Mouse (Mus musculus) heart, adult 2 months (tissue): Measurements from ENCODE around the gene Kcnk10. TPM values are rescaled to one million over a fixed set of nuclear protein-coding genes. Genes with fewer than 3 reads are reported as not detected.
A peak's percentile ranks its signal among the peaks of the same experiment; 100 is the strongest.

Experiments
- DNase-seq, 2 experiments: peaks; one replicate each; pipeline ENCODE4 v3.0.0; 2021
- H3K27ac ChIP-seq: fragments of 200-600 bp; 2 replicates; pipeline ENCODE4 v1.8.1; 2022
- H3K27me3 ChIP-seq: fragments of 200-500 bp; 2 replicates; pipeline ENCODE4 v1.6.1; 2012; ENCODE audit warnings: mild to moderate bottlenecking, low read length, inconsistent platforms, mixed read lengths; ENCODE audit not compliant: control insufficient read depth, insufficient read depth
- H3K36me3 ChIP-seq: fragments of 200-500 bp; 2 replicates; pipeline ENCODE4 v1.6.1; 2012; ENCODE audit warnings: low read length, inconsistent platforms; ENCODE audit not compliant: control insufficient read depth, insufficient read depth
- H3K4me1 ChIP-seq: fragments of 200-500 bp; 2 replicates; pipeline ENCODE4 v1.6.1; 2011; ENCODE audit warnings: low read length; ENCODE audit not compliant: control insufficient read depth, insufficient read depth
- H3K4me3 ChIP-seq: fragments of 200-600 bp; 2 replicates; pipeline ENCODE4 v1.8.1; 2022
- H3K79me2 ChIP-seq: fragments of 200-500 bp; replicated peaks from 2 replicates; pipeline ENCODE4 v1.6.1; 2012; ENCODE audit warnings: mild to moderate bottlenecking, inconsistent platforms, low read length, moderate library complexity, mixed read lengths; ENCODE audit not compliant: control insufficient read depth, insufficient read depth
- H3K9ac ChIP-seq: fragments of 200-500 bp; 2 replicates; pipeline ENCODE4 v1.6.1; 2012; ENCODE audit warnings: low read depth, mild to moderate bottlenecking, control low read depth, inconsistent platforms, low read length, mixed read lengths
- CTCF ChIP-seq: fragments of 200-600 bp; IDR thresholded peaks from 2 replicates; pipeline ENCODE4 v1.8.1; 2022; ENCODE audit warnings: antibody characterized with exemption, mild to moderate bottlenecking, moderate library complexity
- EP300 ChIP-seq: fragments of 200-500 bp; IDR thresholded peaks from 2 replicates; pipeline ENCODE4 v1.6.1; 2011; ENCODE audit warnings: low read depth, low read length, control low read depth; ENCODE audit not compliant: insufficient read depth
- POLR2A ChIP-seq: fragments of 200-500 bp; IDR thresholded peaks from 2 replicates; pipeline ENCODE4 v1.6.1; 2011; ENCODE audit warnings: mild to moderate bottlenecking, low read depth, low read length, control low read depth; ENCODE audit not compliant: insufficient read depth
- WGBS: fragments of 180-500 bp; shearing (Covaris S2); methylation state at CpG from one replicate; pipeline ENCODE4 v1.1.7; 2018; 5-methylcytosine and 5-hydroxymethylcytosine counted together
- intact Hi-C: fragments of 180-260 bp; cut with DNase I; formaldehyde crosslinking; loops from one replicate; pipeline ENCODE4 v1.15.1; 2025
- polyA plus RNA-seq: library from polyadenylated mRNA; depleted of rRNA; stranded (reverse); fragments of >200 nt; gene quantifications from 2 replicates; pipeline ENCODE4 v1.2.3, GENCODE M21; 2012
- total RNA-seq, 2 experiments: library from RNA; stranded (reverse); gene quantifications; 2 replicates each; pipeline ENCODE4 v1.2.3; 2021

The Kcnk10 gene
- total and polyA plus RNA-seq, 3 experiments = 0.16 TPM; not detected in 2

DNA sequence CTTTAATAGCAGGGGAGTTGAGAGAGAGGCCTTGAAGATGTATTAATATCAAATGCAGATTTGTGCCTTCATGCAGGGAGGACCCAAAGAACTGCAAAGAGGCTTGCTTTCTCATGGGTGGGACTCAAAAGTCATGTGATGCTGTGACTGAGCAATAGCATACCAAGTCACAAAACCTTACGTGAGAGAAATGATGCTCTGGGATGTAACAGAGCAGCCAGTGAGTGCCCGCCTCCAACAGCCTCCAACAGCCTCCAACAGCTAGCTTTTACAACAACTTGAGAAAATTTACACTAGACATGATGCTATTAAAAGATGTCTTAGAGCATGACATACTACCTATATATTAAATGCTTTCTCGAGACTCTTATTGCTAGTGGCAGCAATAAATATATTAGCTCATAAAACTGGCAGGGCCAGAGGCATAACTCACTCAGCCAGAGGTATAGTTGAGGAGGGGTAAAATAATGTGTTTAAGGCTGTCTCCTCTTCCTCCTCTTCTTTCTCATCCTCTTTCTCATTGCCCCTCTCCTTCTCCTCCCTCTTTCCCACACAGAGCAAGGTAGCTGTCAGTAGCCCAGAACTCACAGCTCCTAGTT lies 36.9 kb upstream of the Kcnk10 start:
- Histone ChIP-seq H3K79me2 (no peaks in the 10 kb centered on the region), H3K27me3 (no peaks in the 10 kb centered on the region), H3K9ac (no peak overlapping the region), H3K4me3 (no peak overlapping the region), H3K36me3 (no peaks in the 10 kb centered on the region), H3K4me1 (no peaks in the 10 kb centered on the region), H3K27ac (no peak overlapping the region)
- TF ChIP-seq CTCF (no peak), POLR2A (no peak), EP300 (no peak)
- 80% methylated on average over 3 of the region's 3 CpGs for WGBS
- no peak for DNase-seq
- intact Hi-C loops = no loop called here

DNA sequence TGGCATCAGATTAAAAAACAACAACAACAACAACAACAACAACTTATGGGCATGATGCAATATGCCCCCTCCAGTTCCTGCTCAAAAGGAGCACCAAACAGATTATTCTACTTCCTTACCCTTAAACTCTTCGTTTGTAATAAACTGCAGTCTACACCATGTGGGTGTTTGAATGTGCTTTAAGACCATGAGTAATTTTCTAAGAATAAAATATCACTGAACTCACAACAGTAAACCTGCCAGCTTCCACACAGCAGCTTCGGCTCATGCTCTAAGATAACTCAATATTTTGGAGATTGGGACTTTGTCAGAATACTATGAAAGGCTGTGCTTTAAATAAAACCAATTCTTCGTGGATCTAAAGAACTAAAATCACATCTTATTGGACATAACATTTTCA lies 32.2 kb upstream of the Kcnk10 start:
- Histone ChIP-seq H3K4me3 (no peak overlapping the region), H3K27ac (no peak overlapping the region), H3K9ac (no peak overlapping the region), H3K27me3 (no peaks in the 10 kb centered on the region), H3K4me1 (no peaks in the 10 kb centered on the region), H3K79me2 (no peaks in the 10 kb centered on the region), H3K36me3 (no peaks in the 10 kb centered on the region)
- intact Hi-C loops = no loop called here
- no peak for DNase-seq
- 43% methylated on average over 3 of the region's 3 CpGs for WGBS
- TF ChIP-seq POLR2A = no peak
- TF ChIP-seq CTCF = no peak
- no peak for TF ChIP-seq EP300

DNA sequence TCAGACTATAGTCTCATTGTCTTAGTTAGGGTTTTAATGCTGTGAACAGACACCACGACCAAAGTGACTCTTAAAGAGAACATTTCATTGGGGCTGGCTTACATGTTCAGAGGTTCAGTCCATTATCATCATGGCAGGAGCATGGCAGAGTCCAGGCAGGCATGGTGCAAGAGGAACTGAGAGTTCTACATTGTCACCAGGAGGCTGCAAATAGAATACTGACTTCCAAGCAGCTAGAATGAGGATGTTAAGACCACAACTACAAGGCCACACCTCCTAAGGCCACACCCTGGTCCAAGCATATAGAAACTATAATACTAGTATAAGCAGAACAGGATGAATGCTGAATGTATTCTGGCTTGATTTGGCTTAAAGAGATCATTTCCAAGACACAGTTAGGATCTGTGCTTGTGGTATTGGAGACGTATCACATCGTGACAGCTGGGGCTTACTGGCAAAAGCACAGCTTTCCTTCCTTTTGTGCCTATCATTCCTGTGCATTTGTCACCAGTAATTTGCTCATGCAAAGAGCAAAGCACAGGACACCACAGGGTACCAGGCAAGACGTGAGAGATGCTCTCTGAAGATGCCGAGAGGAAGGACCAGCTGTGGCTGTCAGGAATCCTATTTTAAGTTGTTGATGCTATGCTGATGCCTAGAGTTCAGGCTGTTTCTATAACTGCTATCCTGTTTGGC lies 28.6 kb upstream of the Kcnk10 start:
- no peaks in the 10 kb centered on the region for H3K4me1 ChIP-seq
- no peak for DNase-seq
- no peaks in the 10 kb centered on the region for H3K36me3 ChIP-seq
- 72% methylated on average over 5 of the region's 5 CpGs for WGBS
- no peak overlapping the region for H3K9ac ChIP-seq
- H3K27ac ChIP-seq = no peak overlapping the region
- TF ChIP-seq EP300 (no peak), POLR2A (no peak)
- H3K4me3 ChIP-seq = no peak overlapping the region
- intact Hi-C loops = no loop called here
- no peaks in the 10 kb centered on the region for H3K27me3 ChIP-seq
- H3K79me2 ChIP-seq = no peaks in the 10 kb centered on the region

DNA sequence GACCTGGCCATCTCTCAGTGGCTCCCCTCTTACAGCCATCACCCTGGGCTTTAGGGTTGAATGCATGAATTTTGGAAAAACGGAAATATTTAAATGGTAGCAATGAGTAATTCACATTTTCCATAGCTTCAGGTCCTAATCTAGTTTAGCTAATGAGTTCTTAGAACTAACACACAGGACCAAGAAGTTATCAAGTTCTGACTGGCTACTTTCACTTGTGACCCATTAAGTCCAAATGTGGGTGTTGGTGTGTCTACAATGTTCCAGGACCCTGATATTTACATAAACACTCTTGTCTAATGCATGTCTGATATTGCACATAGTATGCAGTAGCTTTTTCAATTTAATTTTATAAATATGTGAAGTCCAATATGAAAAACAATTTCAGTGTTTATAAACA lies 27.2 kb upstream of the Kcnk10 start:
- Histone ChIP-seq H3K36me3 (peaks cover 2% of the 10 kb centered on the region), H3K9ac (no peak overlapping the region), H3K4me3 (no peak overlapping the region), H3K79me2 (no peaks in the 10 kb centered on the region), H3K27me3 (no peaks in the 10 kb centered on the region), H3K27ac (no peak overlapping the region), H3K4me1 (peaks cover 3% of the 10 kb centered on the region; the same call in 1 of the 2 replicates)
- TF ChIP-seq EP300 = no peak
- no peak for TF ChIP-seq CTCF
- TF ChIP-seq POLR2A = no peak
- WGBS = 83% methylated on average over 1 of the region's 1 CpGs
- intact Hi-C loops = no loop called here
- DNase-seq = no peak

- intact Hi-C loops = no loop called here
- 0 out of 2 replicates have a peak overlapping the region, but pooled peaks have one; percentile 15 for H3K4me3 ChIP-seq
- TF ChIP-seq CTCF = no peak
- no peak for TF ChIP-seq EP300
- no peak for TF ChIP-seq POLR2A
- peaks cover 3% of the 10 kb centered on the region; the same call in 1 of the 2 replicates for H3K4me1 ChIP-seq
- no peaks in the 10 kb centered on the region for H3K79me2 ChIP-seq
- no peaks in the 10 kb centered on the region for H3K27me3 ChIP-seq
- no peak for DNase-seq
- no peak overlapping the region for H3K9ac ChIP-seq
- H3K36me3 ChIP-seq = peaks cover 2% of the 10 kb centered on the region
- peak overlapping the region; percentile 56 for H3K27ac ChIP-seq
- under 1% methylated on average over 6 of the region's 6 CpGs for WGBS
Measured at GRCm38 (mm10) chr12:98602114-98602513, 24.0 kb upstream of the Kcnk10 start.

DNA sequence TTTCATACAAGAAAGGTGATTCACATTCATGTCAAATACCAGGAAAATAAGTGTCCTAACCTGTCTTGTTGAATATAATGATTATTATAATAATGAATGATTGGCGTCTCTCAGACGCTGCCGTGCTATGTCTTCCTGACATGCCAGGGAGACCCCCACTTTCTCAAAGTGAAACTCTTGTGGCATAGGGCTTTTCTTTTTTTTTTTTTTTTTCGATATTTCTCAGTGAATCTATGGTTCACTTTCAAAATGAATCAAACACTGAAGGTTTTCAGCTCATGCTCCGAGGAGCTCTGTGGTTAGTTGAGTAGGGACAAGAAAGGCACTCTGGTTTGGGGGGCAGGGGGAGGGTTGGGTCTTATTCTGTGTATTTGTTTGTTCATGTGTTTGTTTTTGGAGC lies 22.8 kb upstream of the Kcnk10 start:
- Histone ChIP-seq H3K36me3 (peaks cover 2% of the 10 kb centered on the region), H3K9ac (no peak overlapping the region), H3K27ac (no peak overlapping the region), H3K27me3 (no peaks in the 10 kb centered on the region), H3K4me3 (no peak overlapping the region), H3K79me2 (no peaks in the 10 kb centered on the region), H3K4me1 (peaks cover 3% of the 10 kb centered on the region; the same call in 1 of the 2 replicates)
- intact Hi-C loops = no loop called here
- no peak for DNase-seq
- TF ChIP-seq POLR2A (no peak), EP300 (no peak), CTCF (no peak)
- WGBS = 89% methylated on average over 5 of the region's 5 CpGs
